Mouse (Mus musculus) embryo, embryonic 9.5 days (tissue): ENCODE measurements at regions not wholly inside any gene's neighbourhood (a gene's known extent, or its start where the extent isn't known, plus 50 kb on each side); places are given as distances from the start of the nearest gene placed in this dataset.

Experiments used
- DNase-seq: peaks from one replicate; pipeline ENCODE4 v3.0.0-alpha.2; 2017; ENCODE audit errors: extremely low spot score

- no peak for DNase-seq
Measured at GRCm38 (mm10) chr17:61960837-61961236, 920.3 kb downstream of the Efna5 start.

GRCm38 (mm10) chr17:61960017-61960813, 920.9 kb downstream of the Efna5 start:
- no peak for DNase-seq

- DNase-seq, result no peak
Measured at GRCm38 (mm10) chr17:61917766-61918165, 963.4 kb downstream of the Efna5 start.

GRCm38 (mm10) chr17:61902898-61903297, 978.2 kb downstream of the Efna5 start:
- DNase-seq, result no peak

GRCm38 (mm10) chr17:61890631-61891030, 990.5 kb downstream of the Efna5 start:
- DNase-seq, result no peak

GRCm38 (mm10) chr17:61866154-61866553, 1015.0 kb downstream of the Efna5 start:
- DNase-seq, result no peak

GRCm38 (mm10) chr17:61862437-61862836, 1018.7 kb downstream of the Efna5 start:
- no peak for DNase-seq

- DNase-seq, result no peak
Measured at GRCm38 (mm10) chr17:61837555-61837954, 1043.6 kb downstream of the Efna5 start.

- no peak for DNase-seq
Measured at GRCm38 (mm10) chr17:61815490-61815889, 1065.6 kb downstream of the Efna5 start.

GRCm38 (mm10) chr17:61768361-61768760, 1112.8 kb downstream of the Efna5 start:
- peak; percentile 19 for DNase-seq

- DNase-seq, result no peak
Measured at GRCm38 (mm10) chr17:61765143-61765542, 1116.0 kb downstream of the Efna5 start.
